Mouse (Mus musculus) layer of hippocampus, adult 2 months (tissue): ENCODE results near the gene Socs2. TPM values are rescaled to one million over a fixed set of nuclear protein-coding genes. Genes with fewer than 3 reads are reported as not detected.

Source experiments
- DNase-seq, 2 experiments: peaks; one replicate each; pipeline ENCODE4 v3.0.0; 2022; ENCODE audit warnings: low spot score in 2 of 2
- H3K27ac ChIP-seq: fragments of 200-600 bp; 2 replicates; pipeline ENCODE4 v1.8.1; 2022
- H3K4me3 ChIP-seq: fragments of 200-600 bp; 2 replicates; pipeline ENCODE4 v1.8.1; 2022; ENCODE audit warnings: mild to moderate bottlenecking
- CTCF ChIP-seq: fragments of 200-600 bp; conservative IDR thresholded peaks from 2 replicates; pipeline ENCODE4 v1.8.1; 2022; ENCODE audit warnings: antibody characterized with exemption, mild to moderate bottlenecking, moderate library complexity
- long read RNA-seq, 2 experiments: library from polyadenylated mRNA; stranded (forward); transcript quantifications; one replicate each; pipeline ENCODE4 v2.0.0; 2021; ENCODE audit warnings: borderline mapping rate in 2 of 2
- total RNA-seq, 2 experiments: library from RNA; stranded (reverse); gene quantifications; 2 replicates each; pipeline ENCODE4 v1.2.3; 2021

Gene Socs2
- 10 to 100 TPM; 28.8 to 36.3 TPM for total RNA-seq
- long read RNA-seq, experiment 1, transcript Socs2-201 (3 exons, 2,222 nt) = major isoform, 15 of 25 reads
- long read RNA-seq, experiment 1, partial matches to known transcripts = 1 of 25 reads
- long read RNA-seq, experiment 1, other reads (novel, unspliced or antisense) = 5 of 25 reads
- long read RNA-seq, experiment 2, transcript Socs2-201 (3 exons, 2,222 nt) = major isoform, 18 of 28 reads
- long read RNA-seq, experiment 2, partial matches to known transcripts = 0 of 28 reads
- long read RNA-seq, experiment 2, other reads (novel, unspliced or antisense) = 6 of 28 reads

DNA sequence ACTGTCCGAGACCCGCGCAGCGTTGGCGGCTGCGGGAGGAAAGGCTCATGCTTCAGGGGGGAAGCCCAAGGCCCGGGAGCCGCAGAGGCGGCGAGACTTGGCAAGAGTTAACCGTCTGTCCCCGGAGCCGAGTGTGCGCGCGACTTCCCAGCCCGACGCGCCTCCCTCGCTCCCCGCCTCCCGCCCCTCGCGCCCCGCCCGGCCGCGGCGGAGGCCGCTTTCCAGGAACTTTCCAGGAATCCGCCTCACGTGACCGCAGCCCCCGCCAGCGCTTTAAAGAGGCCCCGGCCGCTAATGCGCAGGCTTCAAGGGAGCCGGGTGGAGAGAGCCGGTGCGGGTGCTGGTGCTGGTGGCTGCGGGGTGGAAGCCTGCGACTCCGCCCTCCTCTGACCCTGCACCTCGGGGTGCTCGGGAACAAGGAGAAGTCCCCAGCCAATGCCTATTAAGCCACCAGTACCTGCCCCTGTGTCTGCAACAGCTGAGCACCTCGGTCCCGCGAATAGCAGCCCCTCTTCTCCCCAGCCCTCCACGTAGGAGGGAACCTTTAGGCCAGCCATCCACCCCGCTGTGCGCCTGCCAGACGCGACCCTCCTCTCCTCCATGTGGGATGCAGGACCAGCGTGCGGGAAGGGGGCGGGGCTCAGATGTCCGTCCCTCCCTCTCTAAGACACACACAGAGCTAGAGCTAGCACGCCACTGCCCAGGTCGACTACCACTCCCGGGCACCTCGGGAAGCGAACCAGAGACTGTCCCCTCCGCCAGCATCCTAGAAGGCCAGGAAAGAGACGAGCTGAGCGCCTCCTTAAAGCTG, at the start of gene Socs2:
Socs2 (minus strand) TSS at position 496 of the 811 bp plus-strand sequence.
- H3K27ac ChIP-seq = peak within 1 kb of the TSS; percentile 83
- DNase-seq = peak; percentile 83 to 88
- TF ChIP-seq CTCF = no peak
- H3K4me3 ChIP-seq = peak within 1 kb of the TSS; percentile 79

GRCm38 (mm10) chr10:95465485-95465896, 48.5 kb upstream of the Socs2 start:
- no peak for TF ChIP-seq CTCF
- H3K4me3 ChIP-seq = no peak overlapping the region
- H3K27ac ChIP-seq = no peak overlapping the region
- no peak for DNase-seq

- no peak overlapping the region for H3K4me3 ChIP-seq
Measured at GRCm38 (mm10) chr10:95464527-95464926, 47.5 kb upstream of the Socs2 start.

DNA sequence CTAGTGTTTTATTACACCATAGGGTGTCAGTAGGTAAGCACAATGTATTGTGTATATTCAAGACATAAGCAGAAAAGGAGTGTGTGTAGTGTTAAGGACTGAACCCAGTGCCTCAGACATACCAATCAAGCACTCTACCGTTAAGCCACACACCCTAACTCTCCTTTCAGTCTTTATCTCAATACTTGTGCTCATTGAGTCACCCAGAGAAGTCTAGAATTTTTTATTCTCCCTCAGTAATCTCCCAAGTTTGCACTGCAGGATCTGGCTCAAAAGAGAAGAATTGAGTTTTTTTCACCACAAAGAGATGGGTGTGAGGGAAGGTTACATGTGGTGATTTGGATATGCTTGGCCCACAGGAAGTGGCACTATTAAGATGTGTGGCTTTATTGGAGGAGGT, 45.3 kb upstream of the Socs2 start:
- no peak for TF ChIP-seq CTCF
- DNase-seq = no peak
- H3K27ac ChIP-seq = no peak overlapping the region
- H3K4me3 ChIP-seq = no peak overlapping the region

More at GRCm38 (mm10) chr10:95464527-95464926, 47.5 kb upstream of the Socs2 start:
- DNase-seq = no peak
- no peak for TF ChIP-seq CTCF
- no peak overlapping the region for H3K27ac ChIP-seq

DNA sequence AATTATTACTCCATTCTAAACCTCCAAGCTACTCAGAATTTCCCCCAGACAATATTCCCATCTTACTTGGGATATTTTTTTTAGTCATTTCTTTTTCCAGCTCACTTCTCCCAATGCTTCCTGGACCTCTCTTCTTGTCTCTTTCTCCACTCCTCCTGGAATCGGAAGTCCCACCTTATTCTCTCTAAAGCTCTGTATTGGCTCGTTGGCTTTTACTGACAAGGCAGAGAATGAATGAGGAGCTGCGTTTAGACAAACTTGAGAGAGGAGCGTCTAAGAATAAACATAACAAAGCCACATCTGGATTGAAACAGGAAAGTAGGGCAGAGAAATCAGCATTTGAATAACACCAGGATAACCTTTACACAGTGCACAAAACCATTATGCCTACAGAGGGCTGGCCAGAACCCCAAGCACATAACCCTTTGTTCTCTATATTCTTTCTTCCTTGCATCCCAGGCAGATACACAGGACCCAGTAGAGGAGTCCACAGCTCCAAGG, 44.1 kb upstream of the Socs2 start:
- Histone ChIP-seq H3K4me3 (no peak overlapping the region), H3K27ac (no peak overlapping the region)
- TF ChIP-seq CTCF = no peak
- DNase-seq = no peak

GRCm38 (mm10) chr10:95458050-95458806, 41.2 kb upstream of the Socs2 start:
- no peak overlapping the region for H3K4me3 ChIP-seq
- H3K27ac ChIP-seq = 0 out of 2 replicates have a peak overlapping the region, but pooled peaks have one; percentile 5
- TF ChIP-seq CTCF = no peak
- DNase-seq = no peak

DNA sequence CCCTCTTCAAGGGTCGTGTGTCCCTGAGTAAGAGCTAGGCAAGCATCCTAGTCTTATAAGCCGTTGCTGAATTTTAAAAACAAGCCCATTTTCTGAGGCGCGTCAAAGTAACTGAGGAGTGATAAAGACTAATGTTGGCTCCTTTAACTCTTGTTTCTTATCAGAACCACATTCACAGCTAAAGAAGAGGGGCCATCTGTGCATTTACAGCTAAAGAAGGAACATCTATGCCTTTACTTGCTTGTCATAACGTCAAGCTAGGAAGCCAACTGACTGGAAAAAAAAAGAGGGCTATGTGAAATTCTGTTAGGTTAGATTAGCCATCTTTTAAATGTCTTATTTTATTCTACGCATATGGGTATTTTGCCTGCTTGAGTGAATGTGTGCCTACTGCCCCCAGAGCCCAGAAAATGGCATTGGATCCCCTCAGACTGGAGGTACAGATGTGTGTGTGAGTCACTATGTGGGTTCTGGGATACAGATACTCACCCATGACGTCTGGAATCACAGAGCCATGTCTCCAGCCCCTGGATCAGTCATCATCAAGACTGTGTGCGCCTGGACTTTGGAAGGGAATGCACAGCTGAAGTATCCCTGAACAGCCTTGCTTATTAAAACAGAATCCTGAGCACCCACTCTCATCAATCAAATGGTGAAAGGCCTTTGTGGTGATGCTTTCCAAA, 40.5 kb upstream of the Socs2 start:
- no peak for TF ChIP-seq CTCF
- Histone ChIP-seq H3K4me3 (no peak overlapping the region), H3K27ac (0 out of 2 replicates have a peak overlapping the region, but pooled peaks have one; percentile 5)
- peak in 1 of 2 experiments; percentile 19 for DNase-seq

GRCm38 (mm10) chr10:95456103-95456502, 39.1 kb upstream of the Socs2 start:
- no peak for DNase-seq

DNA sequence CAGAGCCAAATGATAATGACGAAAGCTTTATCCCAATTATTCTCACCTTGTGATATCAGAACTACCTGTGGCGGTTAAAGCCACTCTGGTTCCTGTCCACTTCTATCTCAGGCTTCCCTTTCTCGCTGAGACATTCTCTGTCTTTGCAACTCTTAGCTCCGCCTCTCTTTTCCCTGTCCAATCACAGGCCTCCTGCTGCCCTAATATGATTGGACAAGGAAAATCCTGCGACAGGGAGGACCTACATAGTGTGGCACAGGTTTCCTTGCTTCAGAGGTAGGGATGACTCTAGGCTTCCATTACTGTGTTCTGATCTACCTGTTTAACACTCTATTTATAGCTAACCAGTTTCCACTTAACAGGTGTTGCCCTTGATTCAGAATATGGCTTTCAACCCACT, 36.3 kb upstream of the Socs2 start:
- Histone ChIP-seq H3K27ac (no peak overlapping the region), H3K4me3 (no peak overlapping the region)
- no peak for TF ChIP-seq CTCF
- no peak for DNase-seq

More at GRCm38 (mm10) chr10:95456103-95456502, 39.1 kb upstream of the Socs2 start:
- no peak overlapping the region for H3K27ac ChIP-seq
- no peak for TF ChIP-seq CTCF
- no peak overlapping the region for H3K4me3 ChIP-seq

DNA sequence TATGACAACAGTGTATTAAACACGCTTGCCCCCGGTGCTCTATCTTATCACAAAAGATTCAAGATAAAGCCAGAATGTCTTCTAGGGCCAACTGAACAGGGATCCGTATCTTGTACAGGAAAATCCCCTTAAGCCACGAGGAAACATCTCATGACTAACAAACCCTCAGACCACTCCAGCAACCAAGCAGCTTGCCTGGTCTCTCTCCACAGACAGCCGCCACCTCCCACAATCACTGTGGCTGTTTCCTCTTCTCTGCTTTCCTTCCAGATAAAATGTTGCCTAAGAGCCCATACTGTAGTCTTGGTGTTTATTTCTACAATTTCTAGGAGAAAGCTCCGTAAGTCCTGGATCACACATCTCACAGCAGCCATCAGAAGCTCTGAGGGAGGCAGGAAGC, 32.1 kb upstream of the Socs2 start:
- no peak overlapping the region for H3K27ac ChIP-seq
- H3K4me3 ChIP-seq = no peak overlapping the region
- TF ChIP-seq CTCF = no peak
- no peak for DNase-seq

DNA sequence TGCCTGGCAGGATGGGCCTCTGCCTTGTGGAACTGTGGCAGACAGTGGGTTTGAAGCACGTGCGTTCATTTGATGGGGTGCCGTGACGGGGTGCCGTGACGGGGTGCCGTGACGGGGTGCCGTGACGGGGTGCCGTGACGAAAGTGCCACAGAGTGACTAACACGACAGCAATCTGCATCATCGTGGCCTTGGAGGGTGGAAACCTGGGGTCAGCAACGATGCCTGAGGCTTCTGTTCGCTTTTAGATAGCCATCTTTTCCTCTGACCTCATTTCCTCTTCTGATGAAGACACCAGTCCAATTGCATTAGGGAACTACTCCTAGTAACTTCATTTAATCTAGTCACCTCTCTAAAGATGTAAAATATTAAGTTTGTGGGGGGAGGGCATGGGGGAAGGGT, 31.0 kb upstream of the Socs2 start:
- TF ChIP-seq CTCF = no peak
- no peak for DNase-seq
- Histone ChIP-seq H3K4me3 (no peak overlapping the region), H3K27ac (no peak overlapping the region)
